Mouse (Mus musculus) lung, adult 2 months (tissue): ENCODE data around the gene Myt1.

Experiments
- CTCF ChIP-seq: fragments of 200-500 bp; IDR thresholded peaks from 2 replicates; pipeline ENCODE4 v1.5.1; 2011; ENCODE audit warnings: mild to moderate bottlenecking, low read length, control low read depth; ENCODE audit not compliant: insufficient read depth
- POLR2A ChIP-seq: fragments of 200-500 bp; IDR thresholded peaks from 2 replicates; pipeline ENCODE4 v1.6.1; 2011; ENCODE audit warnings: low read depth, mild to moderate bottlenecking, control low read depth, low read length, borderline replicate concordance; ENCODE audit errors: extremely low read depth

- TF ChIP-seq POLR2A = no peak
- TF ChIP-seq CTCF = no peak
Measured at GRCm38 (mm10) chr2:181832745-181833144, 69.6 kb downstream of the Myt1 start.
